Mouse (Mus musculus) cerebellum, adult 9-11 months (tissue): ENCODE measurements around the gene Usp36.
A peak's percentile ranks its signal among the peaks of the same experiment; 100 is the strongest.
"Not testable (repeated sequence)": the region's sequence is repeated elsewhere in the genome, so short reads cannot be mapped to it uniquely, and the experiment has no call there.

Experiments used
- DNase-seq: peaks from one replicate; pipeline ENCODE4 v3.0.0; 2022

Gene Usp36

DNA sequence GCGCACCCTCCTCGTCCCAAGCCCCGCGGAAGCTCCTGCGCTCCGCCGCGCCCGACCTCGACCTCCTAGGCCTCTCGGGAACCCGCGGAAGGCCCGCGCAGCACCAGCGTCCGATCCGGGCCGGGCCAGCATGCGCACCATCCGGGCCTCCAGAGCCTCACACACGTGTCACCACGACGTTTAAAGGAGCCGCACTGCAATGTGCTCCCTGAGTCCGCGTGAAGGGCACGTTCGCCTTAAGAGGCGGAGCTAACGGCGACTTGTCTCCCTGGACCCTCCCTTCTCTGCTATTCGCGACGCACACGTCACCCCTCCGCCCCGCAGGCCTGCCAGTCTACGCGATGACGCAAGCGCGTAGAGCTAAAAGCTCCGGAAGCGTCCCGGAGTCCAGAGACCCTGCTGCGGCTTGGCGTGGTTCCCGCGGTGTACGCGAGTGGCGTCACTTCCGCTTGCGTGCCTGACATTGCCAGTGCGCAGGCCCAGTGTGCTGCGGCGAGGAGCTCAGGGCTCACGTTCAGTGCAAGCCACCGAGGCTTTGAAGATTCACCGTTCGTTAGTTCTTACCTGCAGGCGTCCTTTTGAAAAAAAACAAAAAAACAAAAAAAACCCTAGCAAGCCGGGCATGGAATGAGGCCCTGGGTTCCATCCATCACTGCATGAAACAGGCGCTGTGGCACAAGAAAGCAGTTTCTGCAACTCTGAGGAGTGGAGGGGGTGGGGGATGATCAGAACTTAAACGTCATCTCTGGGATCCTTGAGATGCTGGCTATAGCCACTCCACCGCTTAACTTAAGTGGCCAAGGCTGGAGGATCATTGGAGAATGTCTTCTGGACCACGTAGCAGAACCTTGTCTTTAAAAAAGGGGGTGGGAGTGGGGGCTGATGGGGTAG lies at the start of gene Usp36:
Gene Usp36 (minus strand): TSS at position 246 of the 891 bp plus-strand sequence.
- peak; percentile 100 for DNase-seq

DNA sequence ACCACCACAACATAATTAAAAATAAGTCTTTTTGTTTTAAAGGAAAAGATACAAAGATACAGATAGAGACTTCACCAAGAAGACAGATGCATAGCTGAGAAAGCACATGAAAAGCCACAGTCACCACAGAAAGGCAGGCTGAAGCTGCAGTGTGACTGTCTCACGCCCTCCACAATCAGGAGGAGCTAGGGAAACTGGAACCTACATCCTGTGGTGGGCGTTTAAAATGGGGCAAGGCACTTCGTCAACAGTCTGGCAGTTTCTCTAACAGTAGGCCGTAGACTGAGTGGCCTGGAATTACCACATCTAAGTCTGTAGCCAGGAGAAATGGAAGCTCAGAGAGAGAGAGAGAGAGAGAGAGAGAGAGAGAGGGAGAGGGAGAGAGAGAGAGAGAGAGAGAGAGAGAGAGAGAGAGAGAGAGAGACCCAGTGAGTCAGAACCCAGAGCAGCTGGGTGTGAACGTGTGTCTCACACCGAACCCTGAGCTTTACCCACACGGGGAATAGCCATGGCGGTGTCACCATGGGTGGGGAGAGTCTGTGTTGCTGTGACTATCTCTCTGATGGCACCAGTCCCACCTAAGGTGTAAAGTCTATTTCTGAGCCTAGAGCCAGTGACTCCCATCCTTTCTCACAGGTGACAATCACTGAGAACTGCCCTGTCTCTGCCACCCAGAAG lies 47.6 kb upstream of the Usp36 start:
- DNase-seq = no peak

GRCm38 (mm10) chr11:118333431-118333830 lies 43.4 kb upstream of the Usp36 start:
- DNase-seq = no peak

DNA sequence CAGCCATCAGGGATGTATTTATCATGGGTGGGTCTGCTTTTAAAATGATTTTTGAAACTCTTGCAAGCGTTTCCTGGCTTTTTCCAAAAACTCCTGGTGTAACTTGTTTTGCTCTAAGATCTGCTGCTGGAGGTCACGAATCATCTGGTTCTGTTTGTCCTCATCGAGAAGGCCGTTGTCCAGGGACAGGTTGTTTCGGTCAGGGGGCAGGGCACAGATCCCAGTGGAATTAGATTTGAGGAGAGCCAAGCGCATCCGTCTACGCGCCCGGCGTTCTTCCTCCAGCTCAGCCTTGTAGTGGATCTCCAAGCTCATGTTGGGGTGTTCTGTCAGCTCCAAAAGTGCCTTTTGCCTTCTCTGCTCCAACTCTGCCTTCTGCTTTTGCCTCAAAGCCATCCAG lies 42.3 kb upstream of the Usp36 start:
- no peak for DNase-seq

- no peak for DNase-seq
Measured at GRCm38 (mm10) chr11:118330777-118331176, 40.7 kb upstream of the Usp36 start.

DNA sequence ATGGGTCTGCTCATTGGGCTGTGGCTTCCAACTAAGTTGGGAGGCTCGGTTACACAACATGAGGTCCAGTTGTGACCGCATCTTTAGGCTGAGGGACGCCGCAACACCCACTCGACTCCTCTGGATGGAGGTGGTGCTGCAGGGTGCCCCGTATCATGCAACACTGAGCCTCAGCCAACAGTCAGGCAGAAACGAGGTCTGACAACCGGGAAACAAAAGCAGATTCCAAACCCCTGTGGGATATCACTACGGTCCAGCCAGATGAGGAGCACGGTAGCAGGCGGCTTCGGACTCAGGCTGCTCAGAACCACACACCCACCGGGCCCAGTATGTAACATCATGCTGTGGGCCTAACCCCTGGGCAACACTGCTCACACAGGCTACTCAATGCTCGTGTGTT lies 40.3 kb upstream of the Usp36 start:
- DNase-seq = no peak

- no peak for DNase-seq
Measured at GRCm38 (mm10) chr11:118328947-118329346, 38.9 kb upstream of the Usp36 start.

- DNase-seq = no peak
Measured at GRCm38 (mm10) chr11:118328511-118328910, 38.5 kb upstream of the Usp36 start.

DNA sequence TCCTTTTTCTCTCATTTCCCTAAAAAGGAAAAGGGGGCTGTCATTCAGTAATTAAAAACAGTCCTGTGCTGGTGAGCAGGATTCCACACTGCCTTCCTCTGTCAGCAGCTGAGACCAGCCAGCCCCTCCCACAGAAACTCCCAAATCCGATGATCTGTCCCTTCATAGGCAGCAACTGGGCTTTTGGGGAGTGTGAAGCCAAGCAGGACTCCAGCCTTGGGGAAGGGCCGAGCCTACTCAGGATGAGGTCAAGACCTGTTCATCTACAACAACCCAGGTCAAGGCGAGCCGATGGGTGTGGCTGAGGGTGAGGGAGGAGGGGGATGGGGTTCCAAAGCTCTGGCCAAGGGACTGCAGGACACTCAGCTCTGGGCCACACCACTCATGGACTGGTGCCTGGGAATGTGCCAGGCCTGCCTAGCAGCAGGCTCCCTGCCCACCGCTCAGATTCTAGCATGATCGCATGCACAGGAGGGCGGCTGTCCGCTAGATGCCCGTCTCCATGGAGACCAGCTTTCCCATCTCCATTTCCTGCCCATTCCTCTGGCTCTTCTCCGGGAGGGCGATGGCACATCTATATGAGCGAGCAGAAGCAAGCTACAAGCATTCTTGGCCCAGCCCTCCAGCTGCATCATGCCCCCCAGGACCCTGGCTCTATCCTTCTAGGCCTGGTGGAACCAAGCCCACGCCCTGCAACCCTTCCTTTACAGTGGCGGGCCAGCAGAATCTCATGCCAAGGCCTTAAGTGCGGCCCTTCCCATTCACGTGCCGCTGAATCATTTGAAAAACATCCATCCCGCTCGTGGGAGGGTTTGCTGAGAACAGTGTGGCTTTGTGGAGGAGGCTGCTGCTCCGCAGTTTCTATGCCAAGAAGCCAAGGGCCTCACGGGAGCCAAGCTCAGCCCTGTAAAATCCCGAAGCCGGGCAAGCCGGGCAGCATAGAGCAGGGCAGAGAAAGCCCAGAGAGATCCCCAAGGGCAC lies 37.2 kb upstream of the Usp36 start:
- peak; percentile 70 for DNase-seq

DNA sequence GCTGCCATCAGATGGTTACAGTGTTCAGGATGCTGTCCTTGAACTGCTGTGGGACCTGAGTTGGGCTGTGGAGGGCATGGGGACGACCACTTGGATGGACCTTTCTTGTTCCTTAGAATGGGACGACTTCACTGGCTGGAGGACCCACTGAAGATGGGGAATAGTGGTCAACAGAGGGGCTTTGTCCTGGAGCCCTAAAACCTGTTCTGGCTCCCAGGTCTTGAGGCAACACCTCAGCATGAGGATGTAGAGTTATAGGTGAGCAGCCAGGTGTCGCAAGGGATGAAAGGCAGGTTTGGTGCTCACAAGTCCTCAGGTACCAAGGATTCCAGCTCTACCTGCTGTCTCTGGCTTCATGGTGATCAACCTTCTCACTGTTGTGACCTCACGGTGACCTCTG lies 36.4 kb upstream of the Usp36 start:
- DNase-seq = no peak

DNA sequence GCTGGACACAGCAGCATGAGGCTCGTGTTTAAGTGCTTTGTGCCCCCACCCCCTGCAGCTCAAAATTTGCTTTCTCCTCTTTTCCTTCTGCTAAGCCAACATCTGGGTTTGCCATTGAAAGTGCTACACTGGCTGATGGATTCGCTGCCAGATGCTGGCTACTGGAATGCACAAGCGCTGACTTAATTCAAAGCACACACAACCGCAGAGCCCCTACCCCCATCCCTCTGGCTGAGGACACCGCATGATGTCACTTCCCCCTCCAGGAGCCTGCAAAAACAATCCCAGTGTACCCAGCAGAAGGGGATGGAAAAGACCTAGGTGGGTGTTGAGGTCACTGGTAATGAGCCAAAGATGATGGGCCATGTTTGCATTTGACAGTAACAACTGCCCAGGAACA lies 34.5 kb upstream of the Usp36 start:
- DNase-seq = no peak

- DNase-seq = no peak
Measured at GRCm38 (mm10) chr11:118323974-118324373, 33.9 kb upstream of the Usp36 start.

GRCm38 (mm10) chr11:118322647-118323046 lies 32.6 kb upstream of the Usp36 start:
- no peak for DNase-seq

GRCm38 (mm10) chr11:118321971-118322370 lies 31.9 kb upstream of the Usp36 start:
- no peak for DNase-seq

DNA sequence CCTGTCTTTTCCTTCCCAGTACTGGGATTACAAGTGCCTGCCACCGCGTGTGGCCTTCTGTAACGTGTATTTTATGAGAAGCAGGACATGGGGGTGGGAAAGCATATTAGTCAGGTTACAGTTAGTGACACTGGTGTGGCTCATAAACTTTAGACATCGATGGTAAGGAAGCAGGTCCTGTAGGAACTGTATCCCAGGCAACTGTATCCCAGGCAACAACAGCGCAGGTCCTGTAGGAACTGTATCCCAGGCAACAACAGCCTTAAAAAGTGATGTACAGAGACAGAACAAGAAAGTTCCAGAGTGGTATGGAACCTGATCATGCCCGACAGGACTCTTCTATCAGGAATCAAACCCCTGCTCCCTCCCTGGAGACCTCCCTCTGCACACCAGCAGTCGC lies 31.5 kb upstream of the Usp36 start:
- DNase-seq = no peak

DNA sequence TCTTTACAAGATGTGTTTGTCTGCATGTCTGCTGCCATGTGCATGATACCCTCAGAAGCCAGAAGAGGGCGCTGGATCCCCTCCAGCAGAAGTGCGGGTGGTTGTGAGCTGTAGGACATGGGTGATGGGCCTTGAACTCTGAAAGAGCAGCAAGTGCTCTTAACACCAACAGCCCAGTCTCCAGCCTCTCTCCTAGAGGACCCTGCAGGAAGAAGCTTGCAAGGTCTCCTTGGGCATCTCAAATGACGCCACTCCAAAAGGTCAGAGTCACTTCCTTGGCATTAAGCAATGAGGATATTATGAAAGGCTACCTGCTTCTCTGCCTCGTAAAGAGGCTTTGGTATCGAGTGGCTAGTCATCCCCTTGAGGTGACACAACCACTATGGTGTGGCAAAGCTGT lies 28.6 kb upstream of the Usp36 start:
- no peak for DNase-seq

DNA sequence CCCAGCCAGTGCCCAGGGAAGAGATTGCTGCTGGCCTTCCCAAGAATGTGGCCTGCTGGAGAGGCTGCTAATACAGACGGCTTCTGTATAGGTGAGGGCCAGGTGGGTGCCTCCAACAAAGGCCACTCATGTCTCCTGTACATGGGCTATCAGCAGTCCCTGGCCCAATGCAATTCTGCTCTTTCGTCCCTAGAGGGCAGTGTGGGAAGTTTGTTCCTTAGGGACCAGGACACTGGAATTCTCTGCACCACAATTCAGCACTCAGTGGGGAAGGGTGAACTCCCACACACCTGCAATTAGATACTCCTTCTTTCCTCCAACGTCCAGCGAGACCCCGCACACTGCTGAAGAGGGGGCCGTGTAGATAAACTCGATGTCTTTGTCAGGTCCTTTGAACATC lies 27.1 kb upstream of the Usp36 start:
- peak; percentile 39 for DNase-seq

DNA sequence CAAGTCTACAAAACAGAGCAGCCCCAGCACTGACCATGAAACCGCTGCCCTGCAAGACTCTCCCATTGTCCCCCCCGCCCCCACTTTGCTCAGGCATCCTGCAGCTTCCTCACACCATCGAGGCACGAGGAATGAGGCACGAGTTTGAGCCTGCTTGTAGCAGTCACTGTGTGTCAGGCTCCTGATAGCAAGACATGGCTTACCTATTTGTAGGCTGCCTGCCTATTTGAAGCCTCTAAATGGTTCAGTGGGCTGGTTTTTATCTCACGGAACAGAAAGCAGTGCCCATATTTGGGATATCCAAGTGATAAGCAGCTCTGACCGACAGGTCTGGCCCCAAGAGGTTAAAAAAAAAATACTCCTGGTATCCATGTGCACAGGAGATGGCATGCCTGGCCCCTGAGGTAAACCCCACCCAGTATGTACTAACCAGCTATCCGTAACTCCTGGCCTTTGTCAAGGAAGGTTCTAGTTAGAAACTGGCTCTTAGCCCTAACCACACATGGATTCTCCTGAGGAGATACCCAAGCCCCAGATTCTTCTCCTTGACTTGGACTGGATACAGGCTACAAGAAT lies 26.3 kb upstream of the Usp36 start:
- no peak for DNase-seq

- no peak for DNase-seq
Measured at GRCm38 (mm10) chr11:118312132-118312723, 22.2 kb upstream of the Usp36 start.

DNA sequence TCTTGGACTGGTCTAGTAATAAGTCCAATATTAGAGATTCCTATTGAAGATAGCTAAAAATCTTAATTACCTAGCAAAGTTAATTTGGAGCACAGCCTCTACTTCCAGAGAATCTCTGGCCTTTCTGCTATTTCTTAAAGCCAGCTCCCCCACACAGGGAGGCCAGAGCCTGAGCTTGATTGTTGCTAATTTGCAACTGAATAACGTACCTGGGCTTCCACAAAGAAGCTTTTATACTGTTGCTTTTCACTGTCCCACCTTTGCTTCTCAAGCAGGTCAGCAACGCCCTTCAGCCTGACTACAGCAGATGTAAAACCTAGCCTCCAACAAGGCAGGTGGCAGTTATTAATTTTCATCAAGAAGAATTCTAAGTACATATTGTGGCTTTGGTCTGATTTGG lies 17.9 kb upstream of the Usp36 start:
- DNase-seq = not testable (repeated sequence)

DNA sequence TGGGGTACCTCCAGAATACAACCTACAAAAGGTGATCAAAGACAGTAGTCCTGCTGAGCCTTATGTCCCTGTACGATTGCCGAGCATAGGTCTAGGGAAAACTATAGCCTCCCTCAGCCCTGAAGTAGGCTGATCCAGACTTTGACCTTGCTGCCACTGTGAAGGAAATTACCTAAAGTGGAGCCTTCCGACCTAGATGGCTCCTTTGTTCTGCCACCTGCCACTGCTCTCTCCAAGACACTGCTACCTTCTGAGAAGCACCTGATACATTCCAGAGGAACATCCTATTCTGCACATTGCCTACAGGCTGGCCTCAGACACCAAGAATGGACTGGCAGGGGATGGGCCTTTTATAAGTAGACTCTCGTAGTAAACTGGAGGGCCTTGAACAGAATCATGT lies 13.9 kb upstream of the Usp36 start:
- not testable (repeated sequence) for DNase-seq

GRCm38 (mm10) chr11:118298810-118299209 lies 8.8 kb upstream of the Usp36 start:
- DNase-seq = no peak
